In the genomic region with DNA sequence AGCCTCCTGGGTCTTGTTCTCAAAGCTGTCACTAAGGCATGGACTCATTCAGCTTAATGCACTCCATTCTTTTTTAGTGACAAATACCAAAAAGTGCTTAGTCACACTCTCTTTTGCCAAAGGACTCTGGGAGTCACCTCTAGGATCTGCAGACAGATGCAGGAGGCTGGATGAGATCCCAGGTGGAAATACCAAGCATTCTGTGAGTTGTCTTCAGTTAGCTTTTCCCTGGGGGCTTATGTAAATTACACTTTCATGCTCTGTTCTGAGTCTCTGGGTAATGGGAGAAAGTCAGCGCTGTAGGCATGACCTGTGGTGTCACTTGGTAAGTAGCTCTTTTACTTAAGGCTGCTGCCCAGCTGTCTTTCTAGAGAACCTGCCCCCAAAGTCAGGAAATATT, we compare ENCODE assay signal across 13 mouse cellular contexts. TPM values are rescaled to one million over a fixed set of nuclear protein-coding genes. Genes with fewer than 3 reads are reported as not detected.
DNase-seq lines count a peak whose midpoint lies in the region; ATAC-seq and TF ChIP-seq lines count a peak whose summit lies in the region.
"Had no signal": no experiment of that assay in that cellular context is flagged by ENCODE, and none has a peak within 500 bp of the region (broad histone marks: within the 10 kb centered on the region; RNA-seq: fewer than 3 reads in every experiment).

No protein-coding gene starts in this region.

- H3K9me3 ChIP-seq in kidney, embryonic 14.5 days (ENCODE audit: control insufficient read depth, low read length): no peaks in the 10 kb centered on the region
- H3K9me3 ChIP-seq in ES-E14 (ENCODE audit: control insufficient read depth, insufficient read depth, low read depth, low read length): no peaks in the 10 kb centered on the region
- H3K9me3 ChIP-seq in embryonic facial prominence, embryonic 13.5 days: no peaks in the 10 kb centered on the region
- H3K9me3 ChIP-seq in hindbrain, embryonic 14.5 days (ENCODE audit: control insufficient read depth, low read length): no peaks in the 10 kb centered on the region
- H3K9me3 ChIP-seq: forebrain, embryonic 13.5 days; liver, embryonic 15.5 days had no signal

- no peaks in the 10 kb centered on the region for H3K27me3 ChIP-seq in kidney, embryonic 14.5 days (ENCODE audit: control insufficient read depth, insufficient read depth, low read length)
- H3K27me3 ChIP-seq in embryonic facial prominence, embryonic 13.5 days: no peaks in the 10 kb centered on the region
- H3K27me3 ChIP-seq in hindbrain, embryonic 14.5 days (ENCODE audit: control insufficient read depth, insufficient read depth, low read length): no peaks in the 10 kb centered on the region
- H3K27me3 ChIP-seq: forebrain, embryonic 13.5 days; liver, embryonic 15.5 days had no signal

- ATAC-seq in kidney, embryonic 14.5 days (ENCODE audit: low FRiP score, low TSS enrichment): no peak
- no peak for ATAC-seq in embryonic facial prominence, embryonic 13.5 days (ENCODE audit: insufficient number of reproducible peaks, insufficient read depth, low FRiP score, low TSS enrichment, low read depth)
- no peak for ATAC-seq in hindbrain, embryonic 14.5 days (ENCODE audit: low FRiP score)
- ATAC-seq: forebrain, embryonic 13.5 days had no signal

- H3K9ac ChIP-seq in kidney, embryonic 14.5 days (ENCODE audit: low read depth, low read length): no peak overlapping the region
- H3K9ac ChIP-seq in ES-E14 (ENCODE audit: insufficient read depth, low read depth, low read length, poor library complexity, severe bottlenecking): no peak overlapping the region
- no peak overlapping the region for H3K9ac ChIP-seq in embryonic facial prominence, embryonic 13.5 days
- H3K9ac ChIP-seq in hindbrain, embryonic 14.5 days: no peak overlapping the region
- H3K9ac ChIP-seq: forebrain, embryonic 13.5 days; liver, embryonic 15.5 days had no signal

- in situ Hi-C loops in ES-E14 (cut with MboI; ENCODE audit: low sequenced_read_pairs in 2 of 2, unreplicated experiment in 2 of 2): no loop called here

- no peak overlapping the region for H3K4me2 ChIP-seq in kidney, embryonic 14.5 days (replicated peaks; ENCODE audit: low read depth, low read length)
- no peak overlapping the region for H3K4me2 ChIP-seq in embryonic facial prominence, embryonic 13.5 days
- no peak overlapping the region for H3K4me2 ChIP-seq in hindbrain, embryonic 14.5 days (replicated peaks)
- H3K4me2 ChIP-seq: forebrain, embryonic 13.5 days; liver, embryonic 15.5 days had no signal

- no peaks in the 10 kb centered on the region for H3K36me3 ChIP-seq in kidney, embryonic 14.5 days (ENCODE audit: control insufficient read depth, insufficient read depth, low read length)
- H3K36me3 ChIP-seq in ES-E14 (ENCODE audit: control insufficient read depth, insufficient read depth, low read length, poor library complexity, severe bottlenecking): no peaks in the 10 kb centered on the region
- no peaks in the 10 kb centered on the region for H3K36me3 ChIP-seq in embryonic facial prominence, embryonic 13.5 days
- no peaks in the 10 kb centered on the region for H3K36me3 ChIP-seq in hindbrain, embryonic 14.5 days (replicated peaks; ENCODE audit: control insufficient read depth, insufficient read depth)
- H3K36me3 ChIP-seq: liver, embryonic 15.5 days had no signal

- no peaks in the 10 kb centered on the region for H3K4me1 ChIP-seq in kidney, embryonic 14.5 days (ENCODE audit: control insufficient read depth, insufficient read depth, low read length)
- peaks cover 3 to 15% of the 10 kb centered on the region in 2 experiments; a peak in 3 of 4 replicates for H3K4me1 ChIP-seq in ES-E14 (ENCODE audit: control insufficient read depth in 2 of 2, insufficient read depth in 2 of 2, low read length in 2 of 2, poor library complexity in 1 of 2)
- H3K4me1 ChIP-seq in embryonic facial prominence, embryonic 13.5 days: peaks cover 29% of the 10 kb centered on the region
- H3K4me1 ChIP-seq in hindbrain, embryonic 14.5 days (replicated peaks; ENCODE audit: control insufficient read depth, insufficient read depth, low read length): no peaks in the 10 kb centered on the region
- H3K4me1 ChIP-seq: forebrain, embryonic 13.5 days had no signal

- peak; percentile 50 for DNase-seq in adrenal gland, adult 2 months
- DNase-seq in adrenal gland, postnatal 36 days: no peak
- DNase-seq in kidney, adult 11 months: peak; percentile 27
- DNase-seq in ES-E14 (ENCODE audit: low read depth, low spot score): no peak
- no peak for DNase-seq in cerebellum, postnatal 4 days (ENCODE audit: low spot score in 2 of 2)
- DNase-seq in hindbrain, embryonic 14.5 days (ENCODE audit: low spot score): no peak
- DNase-seq: cerebellum, adult 11-12 months; gastrocnemius, postnatal 14 days; thymus, adult 2 months had no signal

- 17% methylated on average over 1 of the region's 1 CpGs for WGBS in kidney, embryonic 14.5 days
- 4% methylated on average over 1 of the region's 1 CpGs for WGBS in embryonic facial prominence, embryonic 13.5 days
- WGBS in hindbrain, embryonic 14.5 days: 15% methylated on average over 1 of the region's 1 CpGs

- H3K27ac ChIP-seq in kidney, embryonic 14.5 days (ENCODE audit: low read depth, low read length): no peak overlapping the region
- H3K27ac ChIP-seq in ES-E14 (ENCODE audit: insufficient read depth, low read depth, low read length, poor library complexity, severe bottlenecking): no peak overlapping the region; the same call in 1 of the 2 replicates
- H3K27ac ChIP-seq in embryonic facial prominence, embryonic 13.5 days: peak overlapping the region; percentile 33; the same call in 1 of the 2 replicates
- H3K27ac ChIP-seq in hindbrain, embryonic 14.5 days: no peak overlapping the region
- H3K27ac ChIP-seq: forebrain, embryonic 13.5 days; liver, embryonic 15.5 days had no signal

- no peak overlapping the region for H3K4me3 ChIP-seq in kidney, embryonic 14.5 days (ENCODE audit: low read length)
- H3K4me3 ChIP-seq in ES-E14 (ENCODE audit: insufficient read depth in 1 of 2, low read depth in 1 of 2, low read length in 2 of 2, poor library complexity in 1 of 2, severe bottlenecking in 1 of 2): no peak overlapping the region
- no peak overlapping the region for H3K4me3 ChIP-seq in embryonic facial prominence, embryonic 13.5 days
- H3K4me3 ChIP-seq in hindbrain, embryonic 14.5 days (replicated peaks; ENCODE audit: low read length): no peak overlapping the region
- H3K4me3 ChIP-seq: forebrain, embryonic 13.5 days; liver, embryonic 15.5 days had no signal

TF ChIP-seq in ES-E14, 5 proteins besides CTCF, POLR2A, EP300 and RAD21:
- TF ChIP-seq ZNF384 (IDR thresholded peaks at IDR 0.05; ENCODE audit: low read depth, low read length): no peak
- no peak for TF ChIP-seq HCFC1 (IDR thresholded peaks at IDR 0.05; ENCODE audit: borderline replicate concordance, insufficient read depth, low read length)
- no peak for TF ChIP-seq ZC3H11A (IDR thresholded peaks at IDR 0.05; ENCODE audit: borderline replicate concordance, low read depth, low read length)
- TF ChIP-seq CHD2 (IDR thresholded peaks at IDR 0.05; ENCODE audit: low read depth, low read length): no peak
- TF ChIP-seq MAFK (IDR thresholded peaks at IDR 0.05; ENCODE audit: insufficient read depth, low read depth, low read length): peak; percentile 72

RNA-seq across cellular contexts. Expression of a gene that starts 38.0 kb away (rescaled TPM):
- total RNA-seq in adrenal gland, adult 2 months (2021): 10 to 100 TPM; 38.8 to 39.1 TPM
- polyA plus RNA-seq in adrenal gland, adult 2 months (2012; rRNA removed): 13.7 and 15.4 TPM in 2 replicates
- 10 to 100 TPM; 31.2 to 38.7 TPM for total RNA-seq in adrenal gland, postnatal 36 days (2021)
- 51.7 and 83.6 TPM in 2 replicates for polyA plus RNA-seq in kidney, embryonic 14.5 days (2014; fragmentation: Nextera tagmentation; extraction: Ambion mirVana)
- total RNA-seq in ES-E14 (2012; rRNA removed): 11.9 and 12.4 TPM in 2 replicates
- 75.2 and 92.2 TPM in 2 replicates for polyA plus RNA-seq in embryonic facial prominence, embryonic 13.5 days (2015; fragmentation: Nextera tagmentation; extraction: Ambion mirVana)
- 64.8 and 72.7 TPM in 2 replicates for polyA plus RNA-seq in hindbrain, embryonic 14.5 days (2014; fragmentation: Nextera tagmentation; extraction: Ambion mirVana)

Comparison
In these comparisons a context has a peak if more than half of its experiments do, and no peak if none do; other contexts are left out.
1. DNase-seq: peak in adrenal gland, adult 2 months (single experiment) and kidney, adult 11 months (single experiment); none in adrenal gland, postnatal 36 days (0 of 2), ES-E14 (single experiment), cerebellum, postnatal 4 days (0 of 2) and hindbrain, embryonic 14.5 days (single experiment).